Mouse (Mus musculus): ENCODE measurements around the gene Bsx. TPM values are rescaled to one million over a fixed set of nuclear protein-coding genes. Genes with fewer than 3 reads are reported as not detected.

Gene Bsx
- not detected in 2 replicates for polyA plus RNA-seq (2015; fragmentation: Nextera tagmentation; extraction: Ambion mirVana)

DNA sequence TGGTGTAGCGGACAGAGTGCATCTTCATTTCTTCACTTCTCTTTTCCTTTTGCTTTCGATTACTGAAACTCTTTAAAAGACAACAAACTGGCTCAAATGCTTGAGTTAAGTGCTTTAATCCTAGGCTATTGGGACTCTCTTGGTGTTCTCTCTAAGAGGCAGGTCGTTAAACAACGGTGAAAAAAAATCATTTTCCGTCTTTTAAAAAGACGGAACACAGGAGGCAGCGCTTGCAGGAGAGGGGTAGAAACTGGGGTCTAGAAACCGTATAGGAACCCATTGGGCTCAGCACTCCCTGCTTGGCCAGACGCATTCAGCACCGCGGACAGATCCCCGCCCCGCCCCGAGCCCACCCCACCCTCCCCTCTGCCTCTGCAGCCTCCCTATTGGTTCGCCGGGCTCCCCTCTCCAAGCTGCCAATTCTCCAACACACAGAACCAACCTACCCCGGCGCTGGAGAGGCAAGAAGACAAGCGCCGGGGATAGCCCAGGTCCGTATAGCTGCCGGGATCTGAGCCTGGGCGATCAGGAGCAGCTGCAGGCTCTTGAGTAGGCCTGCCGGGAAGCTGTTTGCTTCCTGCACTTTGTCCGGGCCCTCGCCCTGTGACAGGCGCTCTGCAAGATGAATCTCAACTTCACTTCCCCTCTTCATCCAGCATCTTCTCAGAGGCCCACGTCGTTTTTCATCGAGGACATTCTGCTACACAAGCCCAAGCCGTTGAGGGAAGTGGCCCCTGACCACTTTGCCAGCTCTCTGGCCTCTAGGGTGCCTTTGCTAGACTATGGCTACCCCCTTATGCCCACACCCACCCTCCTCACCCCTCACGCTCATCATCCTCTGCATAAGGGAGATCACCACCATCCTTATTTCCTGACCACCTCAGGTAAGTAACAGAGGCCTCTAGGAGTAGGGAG lies at the start of gene Bsx:
TSS of gene Bsx (plus strand) at position 572 of the 915 bp plus-strand sequence.
- H3K4me1 ChIP-seq: peaks cover 26% of the 10 kb centered on the region
- H3K27ac ChIP-seq (replicated peaks): no peak within 1 kb of the TSS
- WGBS: 4% methylated on average over 31 of the region's 32 CpGs
- no peaks in the 10 kb centered on the region for H3K9me3 ChIP-seq
- peak within 1 kb of the TSS; percentile 63 for H3K4me2 ChIP-seq
- H3K36me3 ChIP-seq: no peaks in the 10 kb centered on the region
- H3K27me3 ChIP-seq (replicated peaks): peaks cover 99% of the 10 kb centered on the region
- H3K4me3 ChIP-seq: peak within 1 kb of the TSS; percentile 36
- H3K9ac ChIP-seq: no peak within 1 kb of the TSS
- peak; percentile 46; the same call in 1 of the 2 replicates for ATAC-seq (ENCODE audit: extremely low read depth, insufficient number of reproducible peaks, low FRiP score, low TSS enrichment)

DNA sequence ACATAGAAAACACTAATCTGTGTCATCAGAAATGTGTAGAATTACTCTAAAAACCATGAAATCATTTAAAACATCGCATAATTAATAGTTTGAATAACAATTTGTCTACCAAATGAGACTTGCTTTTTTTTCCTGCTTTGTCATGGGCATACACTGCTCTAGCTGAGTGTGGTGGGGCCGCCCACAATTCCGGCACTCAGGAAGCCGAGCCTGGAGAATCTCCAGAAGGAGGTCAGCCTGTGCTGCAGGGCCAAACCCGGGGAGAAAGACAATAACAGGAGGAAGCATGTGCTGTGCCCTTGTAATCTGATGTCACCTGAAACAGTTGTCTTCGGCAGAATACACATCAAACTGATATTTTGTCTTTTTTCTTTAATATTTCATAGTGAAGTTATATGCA lies 48.3 kb upstream of the Bsx start:
- Histone ChIP-seq H3K9me3 (no peaks in the 10 kb centered on the region), H3K4me2 (no peak overlapping the region), H3K4me1 (peaks cover 13% of the 10 kb centered on the region), H3K27me3 (replicated peaks) (no peaks in the 10 kb centered on the region), H3K4me3 (no peak overlapping the region), H3K36me3 (no peaks in the 10 kb centered on the region), H3K27ac (replicated peaks) (no peak overlapping the region), H3K9ac (no peak overlapping the region)
- 30% methylated on average over 6 of the region's 6 CpGs for WGBS
- no peak for ATAC-seq (ENCODE audit: extremely low read depth, insufficient number of reproducible peaks, low FRiP score, low TSS enrichment)

DNA sequence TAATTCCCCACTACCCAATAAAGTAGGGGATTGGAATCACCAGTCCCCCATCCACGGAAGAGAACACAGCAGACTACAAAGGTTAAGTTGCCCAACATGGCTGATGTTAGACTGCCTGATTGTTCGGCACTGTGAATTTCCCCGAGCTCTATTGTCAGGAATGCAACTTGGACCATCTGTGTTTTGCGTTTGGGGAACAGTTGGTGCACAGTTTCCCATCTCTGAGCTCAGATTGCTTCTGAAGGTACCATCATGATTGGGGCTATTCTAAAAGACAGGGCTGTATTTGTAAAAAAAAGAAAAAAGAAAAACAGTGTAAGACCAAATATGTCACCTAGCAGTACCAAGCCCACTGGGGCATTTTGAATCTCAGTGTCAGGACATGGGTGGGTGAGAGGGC lies 46.6 kb upstream of the Bsx start:
- Histone ChIP-seq H3K27ac (replicated peaks) (no peak overlapping the region), H3K4me2 (no peak overlapping the region), H3K36me3 (no peaks in the 10 kb centered on the region), H3K4me3 (no peak overlapping the region), H3K9ac (no peak overlapping the region), H3K27me3 (replicated peaks) (no peaks in the 10 kb centered on the region), H3K4me1 (no peaks in the 10 kb centered on the region), H3K9me3 (no peaks in the 10 kb centered on the region)
- no peak for ATAC-seq (ENCODE audit: extremely low read depth, insufficient number of reproducible peaks, low FRiP score, low TSS enrichment)
- WGBS: 78% methylated on average over 4 of the region's 4 CpGs

DNA sequence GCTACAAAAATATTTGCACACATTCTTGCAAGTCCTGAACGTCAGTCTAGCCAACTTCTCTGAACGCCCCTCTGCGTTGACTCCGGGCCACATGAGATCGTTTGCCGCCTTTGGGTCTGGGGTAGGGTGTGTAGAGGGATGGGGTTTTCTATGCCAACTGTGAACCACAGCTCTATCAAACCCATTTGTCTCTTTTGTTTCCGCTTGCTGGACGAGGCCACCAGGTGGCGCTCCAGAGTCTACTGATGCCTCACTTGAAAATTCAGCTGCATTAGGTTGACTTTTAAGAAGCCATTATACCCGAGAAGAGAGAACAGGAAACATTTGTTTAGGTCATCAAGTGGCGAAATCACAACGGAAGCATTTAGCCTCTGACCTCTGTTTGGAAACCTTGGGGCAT lies 39.4 kb upstream of the Bsx start:
- Histone ChIP-seq H3K4me3 (no peak overlapping the region), H3K9ac (no peak overlapping the region), H3K36me3 (no peaks in the 10 kb centered on the region), H3K27ac (replicated peaks) (no peak overlapping the region), H3K27me3 (replicated peaks) (no peaks in the 10 kb centered on the region), H3K4me2 (no peak overlapping the region), H3K4me1 (no peaks in the 10 kb centered on the region), H3K9me3 (no peaks in the 10 kb centered on the region; the same call in 1 of the 2 replicates)
- WGBS: 4% methylated on average over 12 of the region's 12 CpGs
- ATAC-seq (ENCODE audit: extremely low read depth, insufficient number of reproducible peaks, low FRiP score, low TSS enrichment): no peak

DNA sequence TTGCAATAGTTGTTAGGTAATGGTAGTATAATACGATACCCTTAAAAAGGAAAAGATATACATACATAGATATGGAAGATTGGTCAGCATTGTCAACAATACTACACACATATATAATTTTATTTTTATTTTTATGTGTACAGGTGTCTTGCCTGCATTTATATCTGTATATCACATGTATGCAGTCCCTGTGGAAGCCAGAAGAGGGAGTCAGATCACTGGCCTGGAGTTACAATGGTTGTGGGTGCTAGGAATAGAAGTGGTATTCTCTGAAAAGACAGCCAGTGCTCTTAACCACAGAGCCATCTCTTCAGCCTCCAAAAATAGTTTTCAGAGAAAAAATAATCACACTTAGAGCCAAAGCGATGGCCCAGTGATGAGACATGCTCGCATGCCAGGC lies 37.2 kb upstream of the Bsx start:
- Histone ChIP-seq H3K4me1 (peaks cover 3% of the 10 kb centered on the region; the same call in 1 of the 2 replicates), H3K9ac (no peak overlapping the region), H3K4me2 (no peak overlapping the region), H3K27me3 (replicated peaks) (no peaks in the 10 kb centered on the region), H3K27ac (replicated peaks) (no peak overlapping the region), H3K9me3 (no peaks in the 10 kb centered on the region; the same call in 1 of the 2 replicates), H3K4me3 (no peak overlapping the region), H3K36me3 (no peaks in the 10 kb centered on the region)
- no peak for ATAC-seq (ENCODE audit: extremely low read depth, insufficient number of reproducible peaks, low FRiP score, low TSS enrichment)
- 72% methylated on average over 3 of the region's 3 CpGs for WGBS

DNA sequence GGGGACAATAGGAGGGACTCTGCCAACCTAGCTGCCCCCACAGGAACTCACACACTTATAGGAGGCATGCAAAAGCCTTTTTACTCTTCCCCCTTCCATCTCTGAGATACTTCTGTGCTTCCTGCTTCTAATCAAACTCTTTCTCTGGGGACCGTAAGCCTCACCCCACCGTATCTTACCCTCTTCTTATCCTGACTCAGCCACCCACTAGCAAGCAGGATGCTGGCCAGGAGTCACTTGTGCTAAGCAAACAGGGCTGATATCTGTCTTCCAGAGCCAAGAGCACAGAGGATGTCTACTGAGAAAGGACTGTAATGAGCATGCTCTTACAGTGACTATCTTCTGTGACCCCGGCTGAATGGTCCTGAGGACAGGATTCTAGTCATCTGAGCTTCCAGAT lies 34.3 kb upstream of the Bsx start:
- WGBS: 24% methylated on average over 3 of the region's 3 CpGs

DNA sequence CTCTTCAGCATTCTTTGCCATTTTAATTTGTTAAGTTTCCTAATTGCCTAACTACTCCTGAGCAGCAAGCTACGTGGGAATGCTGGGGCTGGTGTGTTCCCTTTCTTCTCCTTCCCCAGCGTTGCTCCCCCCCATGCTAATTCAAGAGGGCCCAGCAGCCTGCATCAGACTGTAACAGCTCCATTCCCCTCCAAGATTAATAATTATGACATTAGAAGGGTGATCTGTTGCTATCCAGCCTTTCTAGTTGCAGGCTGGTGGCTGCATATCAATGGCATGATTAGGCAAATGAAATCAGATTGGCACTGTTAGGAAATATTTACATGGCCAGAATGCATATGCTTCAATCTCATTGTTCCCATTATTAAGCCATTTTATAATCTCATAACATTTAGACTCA lies 22.4 kb upstream of the Bsx start:
- ATAC-seq (ENCODE audit: extremely low read depth, insufficient number of reproducible peaks, low FRiP score, low TSS enrichment): no peak
- Histone ChIP-seq H3K4me2 (no peak overlapping the region), H3K4me1 (no peaks in the 10 kb centered on the region), H3K9ac (no peak overlapping the region), H3K27ac (replicated peaks) (no peak overlapping the region), H3K9me3 (no peaks in the 10 kb centered on the region), H3K27me3 (replicated peaks) (peaks cover 29% of the 10 kb centered on the region), H3K4me3 (no peak overlapping the region), H3K36me3 (no peaks in the 10 kb centered on the region)
- 44% methylated on average over 2 of the region's 2 CpGs for WGBS

More for the DNA sequence above, 34.3 kb upstream of the Bsx start:
- H3K9ac ChIP-seq: no peak overlapping the region
- H3K4me3 ChIP-seq: no peak overlapping the region
- no peak overlapping the region for H3K27ac ChIP-seq (replicated peaks)
- H3K4me1 ChIP-seq: peaks cover 3% of the 10 kb centered on the region; the same call in 1 of the 2 replicates
- no peak overlapping the region for H3K4me2 ChIP-seq
- no peaks in the 10 kb centered on the region; the same call in 1 of the 2 replicates for H3K9me3 ChIP-seq
- ATAC-seq (ENCODE audit: extremely low read depth, insufficient number of reproducible peaks, low FRiP score, low TSS enrichment): no peak
- H3K27me3 ChIP-seq (replicated peaks): no peaks in the 10 kb centered on the region
- H3K36me3 ChIP-seq: no peaks in the 10 kb centered on the region

DNA sequence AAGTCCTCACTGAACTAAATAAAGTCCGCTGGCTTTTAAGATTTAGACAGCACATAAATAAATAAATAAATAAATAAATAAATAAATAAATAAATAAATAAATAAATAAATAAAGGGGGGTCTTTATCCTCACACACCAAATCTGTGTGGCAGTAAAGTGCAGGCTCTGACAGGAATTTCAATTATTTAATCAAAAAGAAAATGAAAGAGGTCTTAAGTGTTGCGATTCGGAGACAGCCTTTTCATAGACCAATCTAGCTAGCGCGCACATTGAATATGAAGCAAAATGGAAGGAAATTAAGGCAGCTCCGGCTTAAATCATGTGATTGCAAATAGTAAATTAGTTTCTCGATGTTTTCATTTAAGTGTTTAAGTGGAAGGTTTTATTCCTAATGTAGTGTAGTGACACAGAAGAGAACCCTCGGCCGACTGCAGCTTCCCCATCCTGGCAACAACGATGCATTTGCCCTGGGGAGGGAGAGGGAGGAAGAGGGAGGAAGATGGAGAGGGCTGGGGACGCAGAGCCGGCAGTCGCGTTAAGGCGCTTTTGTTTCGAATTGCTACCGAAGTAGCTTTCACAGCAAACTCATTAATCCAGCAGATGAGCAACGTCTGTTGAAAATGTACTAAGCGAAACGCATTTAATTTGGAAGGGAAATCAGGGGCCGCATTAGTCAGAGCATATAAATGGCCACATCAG lies 15.3 kb upstream of the Bsx start:
- H3K27ac ChIP-seq (replicated peaks): no peak overlapping the region
- peak overlapping the region; percentile 52; the same call in 1 of the 2 replicates for H3K9ac ChIP-seq
- H3K27me3 ChIP-seq (replicated peaks): peaks cover 52% of the 10 kb centered on the region
- no peaks in the 10 kb centered on the region for H3K9me3 ChIP-seq
- H3K4me2 ChIP-seq: peak overlapping the region; percentile 74
- H3K36me3 ChIP-seq: no peaks in the 10 kb centered on the region
- H3K4me1 ChIP-seq: peaks cover 4% of the 10 kb centered on the region
- ATAC-seq (ENCODE audit: extremely low read depth, insufficient number of reproducible peaks, low FRiP score, low TSS enrichment): no peak
- WGBS: 12% methylated on average over 21 of the region's 21 CpGs
- H3K4me3 ChIP-seq: peak overlapping the region; percentile 46

DNA sequence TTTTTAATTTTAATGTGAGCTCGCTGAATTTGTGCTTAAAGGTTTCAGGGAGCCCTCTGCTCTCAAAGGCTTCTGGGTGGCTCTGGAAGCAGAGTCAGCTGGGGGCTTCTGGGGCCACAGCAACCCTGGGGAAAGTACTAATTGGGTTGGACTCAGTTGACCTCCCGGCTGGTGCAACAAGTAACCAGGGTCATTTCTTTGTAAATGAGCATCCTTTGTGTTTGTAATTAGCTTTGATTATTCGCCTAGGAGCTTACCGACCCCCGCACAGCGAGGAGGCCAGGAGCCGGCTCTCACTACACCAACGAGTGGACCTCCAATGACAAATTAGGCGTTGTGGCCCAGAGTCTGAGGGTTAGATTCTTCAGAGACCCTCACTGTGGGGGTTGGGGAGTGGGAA lies 14.7 kb upstream of the Bsx start:
- Histone ChIP-seq H3K27ac (replicated peaks) (no peak overlapping the region), H3K9ac (no peak overlapping the region), H3K9me3 (no peaks in the 10 kb centered on the region), H3K4me2 (peak overlapping the region; percentile 74), H3K36me3 (no peaks in the 10 kb centered on the region), H3K27me3 (replicated peaks) (peaks cover 47% of the 10 kb centered on the region), H3K4me1 (peaks cover 4% of the 10 kb centered on the region), H3K4me3 (peak overlapping the region; percentile 46)
- ATAC-seq (ENCODE audit: extremely low read depth, insufficient number of reproducible peaks, low FRiP score, low TSS enrichment): no peak
- whole genome bisulfite sequencing: 13% methylated on average over 9 of the region's 9 CpGs

DNA sequence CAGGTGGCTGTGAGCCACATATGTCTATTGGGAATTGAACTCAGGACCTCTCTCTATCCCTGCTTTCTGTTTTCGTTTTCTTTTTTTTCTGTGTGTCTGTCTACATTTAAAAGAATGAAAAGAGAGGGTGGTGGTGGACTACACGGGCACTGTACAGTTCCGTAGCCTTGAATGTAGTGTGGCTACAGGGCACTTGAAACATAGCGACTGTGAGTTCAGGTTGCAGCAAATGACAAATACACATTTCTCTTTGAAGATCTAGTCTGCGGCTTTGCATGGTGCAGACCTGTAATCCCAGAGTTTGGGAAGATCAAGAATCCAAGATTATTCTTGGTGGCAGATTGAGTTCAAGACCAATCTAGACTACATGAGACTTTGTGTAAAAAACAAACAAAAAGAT lies 3.6 kb upstream of the Bsx start:
- Histone ChIP-seq H3K9me3 (no peaks in the 10 kb centered on the region), H3K27ac (replicated peaks) (no peak overlapping the region), H3K36me3 (no peaks in the 10 kb centered on the region), H3K9ac (no peak overlapping the region), H3K27me3 (replicated peaks) (peaks cover 74% of the 10 kb centered on the region), H3K4me2 (no peak overlapping the region), H3K4me1 (peaks cover 10% of the 10 kb centered on the region), H3K4me3 (no peak overlapping the region)
- no peak for ATAC-seq (ENCODE audit: extremely low read depth, insufficient number of reproducible peaks, low FRiP score, low TSS enrichment)
- 72% methylated on average over 5 of the region's 5 CpGs for WGBS

DNA sequence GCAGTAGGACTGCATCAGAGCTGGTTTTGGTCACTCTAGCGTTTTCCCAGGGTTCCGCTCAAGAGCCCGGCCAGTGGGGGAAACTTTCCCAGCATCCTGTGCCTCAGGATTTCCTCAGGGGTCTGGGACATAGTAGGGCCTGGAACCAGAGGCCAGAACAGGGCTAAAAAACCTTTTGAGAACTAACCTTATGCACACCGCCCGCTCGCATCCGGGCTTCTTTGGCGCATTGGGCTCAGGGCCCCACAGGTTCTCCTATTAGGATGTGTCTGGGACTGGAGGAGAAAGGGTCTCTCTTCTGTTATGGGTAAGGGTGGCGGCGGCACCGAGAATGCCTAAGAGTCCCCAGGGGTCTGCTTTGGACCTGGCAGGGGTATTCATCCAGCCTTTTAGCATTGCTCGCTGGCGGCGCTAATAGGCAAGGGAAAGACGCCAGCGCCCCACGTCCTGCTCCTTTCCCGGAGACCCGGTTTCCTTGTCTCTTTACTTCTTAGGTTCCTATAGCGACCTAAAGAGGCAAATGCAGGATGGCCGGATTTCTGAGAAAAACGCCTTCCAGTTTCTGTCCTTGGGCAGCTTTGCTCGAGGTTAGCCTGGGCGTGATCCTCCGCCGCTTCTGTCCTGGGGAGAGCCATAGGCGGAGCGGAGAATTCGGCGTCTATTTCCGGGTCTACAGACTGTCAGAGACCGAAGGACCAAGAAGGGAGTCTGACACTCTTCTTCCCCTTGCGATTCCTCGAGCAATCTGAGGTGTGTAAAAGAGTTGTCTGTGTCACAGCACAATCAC lies 2.4 kb upstream of the Bsx start:
- Histone ChIP-seq H3K36me3 (no peaks in the 10 kb centered on the region), H3K4me1 (peaks cover 10% of the 10 kb centered on the region), H3K4me2 (peak overlapping the region; percentile 57), H3K9me3 (no peaks in the 10 kb centered on the region), H3K9ac (no peak overlapping the region), H3K27ac (replicated peaks) (no peak overlapping the region), H3K4me3 (peak overlapping the region; percentile 7), H3K27me3 (replicated peaks) (peaks cover 86% of the 10 kb centered on the region)
- no peak for ATAC-seq (ENCODE audit: extremely low read depth, insufficient number of reproducible peaks, low FRiP score, low TSS enrichment)
- 1% methylated on average over 34 of the region's 34 CpGs for WGBS
